Mouse (Mus musculus) G1E (cell line): ENCODE results near the gene Noxo1. TPM values are rescaled to one million over a fixed set of nuclear protein-coding genes. Genes with fewer than 3 reads are reported as not detected.

Experiments
- ATAC-seq: 2 replicates; pipeline ENCODE4 v1.8.0; 2016; ENCODE audit warnings: mild to moderate bottlenecking; ENCODE audit not compliant: insufficient number of reproducible peaks, poor library complexity, low FRiP score, severe bottlenecking; ENCODE audit errors: extremely low read depth
- DNase-seq: peaks from one replicate; pipeline ENCODE4 v3.0.0; 2012; ENCODE audit warnings: low spot score
- H3K27me3 ChIP-seq: 2 replicates; pipeline ENCODE4 v1.6.1; 2012; ENCODE audit warnings: mild to moderate bottlenecking, low read length, inconsistent platforms; ENCODE audit not compliant: insufficient read depth
- H3K36me3 ChIP-seq: replicated peaks from 2 replicates; pipeline ENCODE3; 2012; ENCODE audit warnings: mild to moderate bottlenecking, inconsistent platforms
- H3K4me1 ChIP-seq: 2 replicates; pipeline ENCODE4 v1.6.1; 2012; ENCODE audit warnings: low read depth, low read length, inconsistent platforms, mixed read lengths; ENCODE audit not compliant: insufficient read depth
- H3K4me3 ChIP-seq: 2 replicates; pipeline ENCODE4 v1.5.1; 2012; ENCODE audit warnings: low read depth, mild to moderate bottlenecking, inconsistent platforms, low read length, moderate library complexity, mixed read lengths
- H3K9me3 ChIP-seq: replicated peaks from 2 replicates; pipeline ENCODE4 v1.6.1; 2012; ENCODE audit warnings: inconsistent platforms
- CTCF ChIP-seq: IDR thresholded peaks from 2 replicates; pipeline ENCODE4 v1.5.1; 2012; ENCODE audit warnings: low read depth, low read length, inconsistent platforms, mixed read lengths
- GATA1 ChIP-seq: IDR thresholded peaks from 2 replicates; pipeline ENCODE4 v1.6.1; 2012; ENCODE audit warnings: borderline replicate concordance, low read length, inconsistent platforms, mixed read lengths
- GATA2 ChIP-seq: IDR thresholded peaks from 2 replicates; pipeline ENCODE4 v1.6.1; 2012; ENCODE audit warnings: low read depth, low read length, inconsistent platforms, borderline replicate concordance
- POLR2AphosphoS5 ChIP-seq: IDR thresholded peaks from 2 replicates; pipeline ENCODE4 v1.6.1; 2012; ENCODE audit warnings: low read depth, low read length, inconsistent platforms; ENCODE audit not compliant: insufficient replicate concordance
- TAL1 ChIP-seq: conservative IDR thresholded peaks from 2 replicates; pipeline ENCODE4 v1.6.1; 2012; ENCODE audit warnings: low read depth, low read length, inconsistent platforms, mixed read lengths
- polyA plus RNA-seq: library from polyadenylated mRNA; stranded (reverse); fragments of >175 nt; gene quantifications from 2 replicates; pipeline ENCODE4 v1.2.3, GENCODE M21; 2012
- total RNA-seq, 2 experiments: library from RNA; stranded (forward) in 1 of 2; stranded (reverse) in 1 of 2; fragments of 200-1000 nt in 1 of 2; fragments of >200 nt in 1 of 2; fragmentation: Nextera tagmentation in 1 of 2; gene quantifications; 2 replicates each; pipeline ENCODE4 v1.2.3; 2014 to 2017

The Noxo1 gene
- total and polyA plus RNA-seq, 3 experiments, result 0.87 to 1.0 TPM; not detected in 1

GRCm38 (mm10) chr17:24727618-24728017 lies 31.6 kb downstream of the Noxo1 start, which contains the start of gene Rpl3l:
Gene Rpl3l (plus strand): TSS chr17:24727820.
- H3K4me1 ChIP-seq, result peaks cover 21% of the 10 kb centered on the region
- peaks cover 1% of the 10 kb centered on the region for H3K36me3 ChIP-seq
- H3K27me3 ChIP-seq, result peaks cover 23% of the 10 kb centered on the region
- ATAC-seq (no peak), DNase-seq (no peak)
- H3K9me3 ChIP-seq, result no peaks in the 10 kb centered on the region
- TF ChIP-seq GATA2 (no peak), TAL1 (no peak), CTCF (no peak), POLR2AphosphoS5 (no peak), GATA1 (no peak)
- H3K4me3 ChIP-seq, result no peak within 1 kb of the TSS

GRCm38 (mm10) chr17:24728184-24728583 lies 32.1 kb downstream of the Noxo1 start:
- TF ChIP-seq TAL1 (no peak), CTCF (no peak), GATA1 (no peak), GATA2 (no peak), POLR2AphosphoS5 (no peak)
- peaks cover under 1% of the 10 kb centered on the region for H3K36me3 ChIP-seq
- H3K9me3 ChIP-seq, result no peaks in the 10 kb centered on the region
- H3K27me3 ChIP-seq, result peaks cover 24% of the 10 kb centered on the region
- no peak overlapping the region for H3K4me3 ChIP-seq
- DNase-seq (no peak), ATAC-seq (no peak)
- H3K4me1 ChIP-seq, result peaks cover 17% of the 10 kb centered on the region

GRCm38 (mm10) chr17:24729067-24729466 lies 33.0 kb downstream of the Noxo1 start:
- H3K4me3 ChIP-seq, result no peak overlapping the region
- TF ChIP-seq TAL1, result no peak
- ATAC-seq, result no peak

GRCm38 (mm10) chr17:24730787-24731186 lies 34.8 kb downstream of the Noxo1 start:
- Histone ChIP-seq H3K4me3 (no peak overlapping the region), H3K36me3 (peaks cover 12% of the 10 kb centered on the region), H3K9me3 (no peaks in the 10 kb centered on the region), H3K27me3 (peaks cover 27% of the 10 kb centered on the region), H3K4me1 (peaks cover 18% of the 10 kb centered on the region)
- TF ChIP-seq GATA1, result no peak
- no peak for TF ChIP-seq TAL1
- no peak for TF ChIP-seq POLR2AphosphoS5
- no peak for TF ChIP-seq GATA2
- no peak for TF ChIP-seq CTCF
- no peak for ATAC-seq
- DNase-seq, result no peak

More at GRCm38 (mm10) chr17:24729067-24729466, 33.0 kb downstream of the Noxo1 start:
- H3K9me3 ChIP-seq, result no peaks in the 10 kb centered on the region
- peaks cover 13% of the 10 kb centered on the region for H3K4me1 ChIP-seq
- no peak for DNase-seq
- peaks cover 9% of the 10 kb centered on the region for H3K36me3 ChIP-seq
- H3K27me3 ChIP-seq, result peaks cover 27% of the 10 kb centered on the region

GRCm38 (mm10) chr17:24732233-24732935 lies 36.4 kb downstream of the Noxo1 start:
- ATAC-seq (no peak), DNase-seq (no peak)
- peaks cover 25% of the 10 kb centered on the region for H3K27me3 ChIP-seq
- H3K9me3 ChIP-seq, result no peaks in the 10 kb centered on the region
- no peak overlapping the region for H3K4me3 ChIP-seq
- H3K4me1 ChIP-seq, result peaks cover 24% of the 10 kb centered on the region
- peaks cover 12% of the 10 kb centered on the region for H3K36me3 ChIP-seq
- no peak for TF ChIP-seq TAL1
- no peak for TF ChIP-seq GATA2
- no peak for TF ChIP-seq GATA1
- TF ChIP-seq CTCF, result no peak
- no peak for TF ChIP-seq POLR2AphosphoS5

GRCm38 (mm10) chr17:24733434-24734050 lies 37.5 kb downstream of the Noxo1 start:
- H3K4me3 ChIP-seq, result no peak overlapping the region
- peaks cover 15% of the 10 kb centered on the region for H3K36me3 ChIP-seq
- peaks cover 32% of the 10 kb centered on the region for H3K4me1 ChIP-seq
- no peak for DNase-seq
- no peaks in the 10 kb centered on the region for H3K9me3 ChIP-seq
- ATAC-seq, result no peak
- TF ChIP-seq GATA2, result no peak
- no peak for TF ChIP-seq GATA1
- no peak for TF ChIP-seq POLR2AphosphoS5
- no peak for TF ChIP-seq CTCF
- TF ChIP-seq TAL1, result no peak
- peaks cover 13% of the 10 kb centered on the region for H3K27me3 ChIP-seq

- peaks cover 12% of the 10 kb centered on the region; the same call in 1 of the 2 replicates for H3K27me3 ChIP-seq
- TF ChIP-seq GATA2, result no peak
- TF ChIP-seq POLR2AphosphoS5, result no peak
- H3K36me3 ChIP-seq, result peaks cover 20% of the 10 kb centered on the region
- ATAC-seq (no peak), DNase-seq (no peak)
- no peak overlapping the region for H3K4me3 ChIP-seq
- H3K4me1 ChIP-seq, result peaks cover 35% of the 10 kb centered on the region
- H3K9me3 ChIP-seq, result no peaks in the 10 kb centered on the region
Observed at GRCm38 (mm10) chr17:24734513-24734912, 38.5 kb downstream of the Noxo1 start.
